Mouse (Mus musculus) embryonic fibroblast, embryonic 13.5 days (primary cell): ENCODE measurements around the gene Ppil2.

ENCODE experiments used
- CTCF ChIP-seq: IDR thresholded peaks from 2 replicates; pipeline ENCODE4 v1.5.1; 2011; ENCODE audit warnings: mild to moderate bottlenecking, control low read depth, low read length, moderate library complexity, borderline replicate concordance; ENCODE audit not compliant: insufficient read depth
- POLR2A ChIP-seq: IDR thresholded peaks from 2 replicates; pipeline ENCODE4 v1.6.1; 2011; ENCODE audit warnings: low read depth, mild to moderate bottlenecking, control low read depth, low read length, moderate library complexity

- TF ChIP-seq CTCF (no peak), POLR2A (no peak)
Measured at GRCm38 (mm10) chr16:17052087-17052486, 59.0 kb downstream of the Ppil2 start.
